Mouse (Mus musculus): ENCODE measurements around the gene Sec14l3. TPM values are rescaled to one million over a fixed set of nuclear protein-coding genes. Genes with fewer than 3 reads are reported as not detected.
"Not testable (repeated sequence)": the region's sequence is repeated elsewhere in the genome, so short reads cannot be mapped to it uniquely, and the experiment has no call there.

The Sec14l3 gene
- polyA plus RNA-seq, 1 experiment from 2014 or later: not detected

DNA sequence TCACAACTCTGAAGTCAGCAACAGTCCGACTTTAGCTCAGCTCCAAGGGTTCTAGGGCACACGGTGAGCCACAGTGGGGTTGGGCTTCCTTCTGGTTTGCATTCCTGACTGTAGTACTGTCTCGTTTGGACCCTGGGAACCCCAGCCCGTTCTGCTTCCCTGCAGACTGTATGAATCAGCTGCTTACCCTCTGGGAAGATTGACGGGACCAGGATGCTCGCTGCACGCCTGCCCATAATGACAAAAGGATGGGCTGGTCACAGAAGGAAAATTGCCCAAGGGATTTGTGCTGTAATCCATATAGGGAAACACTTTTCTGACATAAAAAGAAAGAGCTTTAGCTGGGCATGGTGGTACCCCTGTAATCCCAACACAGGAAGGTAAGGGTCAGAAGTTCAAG lies 34.2 kb downstream of the Sec14l3 start:
- WGBS: 70% methylated on average over 7 of the region's 7 CpGs
- ATAC-seq (replicated peaks; ENCODE audit: insufficient number of reproducible peaks, low FRiP score, low TSS enrichment, low read depth) (no peak), DNase-seq (ENCODE audit: low spot score) (no peak)
- Histone ChIP-seq H3K4me2 (ENCODE audit: low read depth, low read length) (no peak overlapping the region), H3K9ac (replicated peaks; ENCODE audit: low read length) (no peak overlapping the region), H3K4me1 (ENCODE audit: control insufficient read depth, insufficient read depth, low read length) (peaks cover 4% of the 10 kb centered on the region), H3K36me3 (replicated peaks; ENCODE audit: control insufficient read depth, insufficient read depth, low read depth, low read length) (no peaks in the 10 kb centered on the region), H3K27ac (replicated peaks; ENCODE audit: low read depth, low read length) (no peak overlapping the region), H3K9me3 (replicated peaks; ENCODE audit: control insufficient read depth, low read length) (no peaks in the 10 kb centered on the region), H3K27me3 (ENCODE audit: control insufficient read depth, insufficient read depth, low read length) (no peaks in the 10 kb centered on the region), H3K4me3 (ENCODE audit: low read depth, low read length) (no peak overlapping the region)

DNA sequence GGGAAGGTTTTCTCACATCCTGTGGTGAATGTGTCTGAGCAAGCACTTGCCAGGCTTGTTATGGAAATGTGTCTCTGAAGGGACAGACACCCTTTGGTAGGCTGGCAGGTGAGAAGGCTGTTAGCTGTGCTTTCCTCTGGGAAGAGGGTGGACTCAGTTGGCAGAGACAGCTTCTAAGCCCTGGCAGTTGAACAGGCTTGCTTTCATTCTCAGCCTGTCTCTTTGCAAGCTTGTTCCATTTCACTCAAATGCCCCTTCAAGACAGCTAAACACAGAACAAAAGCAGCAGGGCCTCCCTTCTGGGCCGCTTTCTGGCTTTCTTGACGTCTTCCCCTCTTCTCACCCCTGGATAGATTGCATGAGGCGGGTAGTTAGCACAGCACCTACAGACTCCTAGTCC lies 34.8 kb downstream of the Sec14l3 start:
- no peak overlapping the region for H3K27ac ChIP-seq (replicated peaks; ENCODE audit: low read depth, low read length)
- no peak overlapping the region for H3K4me2 ChIP-seq (ENCODE audit: low read depth, low read length)
- H3K4me3 ChIP-seq (ENCODE audit: low read depth, low read length): no peak overlapping the region
- 88% methylated on average over 3 of the region's 3 CpGs for WGBS
- no peaks in the 10 kb centered on the region for H3K36me3 ChIP-seq (replicated peaks; ENCODE audit: control insufficient read depth, insufficient read depth, low read depth, low read length)
- DNase-seq (ENCODE audit: low spot score): no peak
- H3K4me1 ChIP-seq (ENCODE audit: control insufficient read depth, insufficient read depth, low read length): peaks cover 4% of the 10 kb centered on the region
- no peak for ATAC-seq (replicated peaks; ENCODE audit: insufficient number of reproducible peaks, low FRiP score, low TSS enrichment, low read depth)
- no peaks in the 10 kb centered on the region for H3K27me3 ChIP-seq (ENCODE audit: control insufficient read depth, insufficient read depth, low read length)
- H3K9ac ChIP-seq (replicated peaks; ENCODE audit: low read length): no peak overlapping the region
- H3K9me3 ChIP-seq (replicated peaks; ENCODE audit: control insufficient read depth, low read length): no peaks in the 10 kb centered on the region

DNA sequence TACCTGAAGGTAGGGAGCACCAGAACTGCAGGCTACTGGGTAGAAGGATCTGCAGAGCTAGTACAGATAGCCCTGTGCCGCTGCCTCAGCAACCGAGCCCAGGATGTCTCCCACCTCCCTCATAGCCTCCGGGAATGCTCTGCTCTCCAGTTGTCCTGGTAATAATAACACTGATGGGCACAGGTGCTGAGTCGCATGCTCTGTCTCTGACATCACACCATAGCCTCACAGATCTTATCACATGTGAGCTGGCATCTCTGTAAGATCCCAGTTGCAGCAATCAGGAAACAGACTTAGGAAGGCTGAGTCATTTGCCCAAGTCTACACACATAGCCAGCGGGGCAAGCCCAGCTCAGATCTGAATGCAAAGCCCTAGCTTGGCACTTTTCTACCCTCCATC lies 37.2 kb downstream of the Sec14l3 start:
- Histone ChIP-seq H3K9me3 (replicated peaks; ENCODE audit: control insufficient read depth, low read length) (no peaks in the 10 kb centered on the region), H3K4me2 (ENCODE audit: low read depth, low read length) (no peak overlapping the region), H3K27ac (replicated peaks; ENCODE audit: low read depth, low read length) (no peak overlapping the region), H3K27me3 (ENCODE audit: control insufficient read depth, insufficient read depth, low read length) (no peaks in the 10 kb centered on the region), H3K4me3 (ENCODE audit: low read depth, low read length) (no peak overlapping the region), H3K9ac (replicated peaks; ENCODE audit: low read length) (no peak overlapping the region), H3K4me1 (ENCODE audit: control insufficient read depth, insufficient read depth, low read length) (peaks cover 4% of the 10 kb centered on the region; the same call in 1 of the 2 replicates), H3K36me3 (replicated peaks; ENCODE audit: control insufficient read depth, insufficient read depth, low read depth, low read length) (no peaks in the 10 kb centered on the region)
- ATAC-seq (replicated peaks; ENCODE audit: insufficient number of reproducible peaks, low FRiP score, low TSS enrichment, low read depth) (no peak), DNase-seq (ENCODE audit: low spot score) (no peak)
- 83% methylated on average over 5 of the region's 5 CpGs for WGBS

DNA sequence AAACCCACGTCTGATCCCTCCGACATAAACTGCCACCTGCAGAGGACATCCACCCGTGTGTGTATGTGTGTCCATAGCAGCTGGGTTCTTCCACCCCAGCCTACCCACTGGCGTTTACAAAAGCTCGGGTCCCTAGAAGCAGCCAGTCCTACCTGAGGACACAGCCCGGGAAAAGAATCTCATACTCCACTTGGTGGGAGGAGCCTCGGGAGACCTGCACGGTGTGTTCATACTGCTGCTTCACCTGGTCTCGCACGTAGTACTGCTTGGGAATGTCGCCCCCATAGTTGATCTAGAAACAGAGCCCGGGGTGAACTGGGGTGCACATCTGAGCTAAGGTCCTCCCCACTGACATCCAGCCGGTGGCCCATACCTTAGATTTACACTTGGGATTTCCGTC lies 38.9 kb downstream of the Sec14l3 start:
- 83% methylated on average over 14 of the region's 14 CpGs for WGBS

DNA sequence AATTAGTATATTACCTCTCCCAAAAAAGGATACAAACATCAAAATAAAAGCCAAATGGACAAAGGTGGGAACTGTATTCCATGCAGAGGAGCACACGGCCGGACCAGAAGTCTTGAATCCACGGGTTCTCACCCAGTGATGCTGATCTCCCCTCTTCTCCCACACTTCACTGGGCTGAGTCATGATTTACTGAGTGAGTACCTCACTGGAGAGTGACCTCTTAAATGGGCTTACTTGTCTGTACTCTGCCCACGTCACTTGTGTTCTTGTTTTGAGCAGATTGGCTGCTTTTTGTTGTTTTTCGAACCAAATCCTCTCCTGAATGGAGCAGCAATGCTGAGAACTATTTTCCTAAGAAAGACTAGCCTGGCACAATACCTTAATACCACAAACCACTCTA lies 40.3 kb downstream of the Sec14l3 start:
- H3K4me3 ChIP-seq (ENCODE audit: low read depth, low read length): no peak overlapping the region
- no peak overlapping the region for H3K4me2 ChIP-seq (ENCODE audit: low read depth, low read length)
- no peaks in the 10 kb centered on the region for H3K9me3 ChIP-seq (replicated peaks; ENCODE audit: control insufficient read depth, low read length)
- no peak for ATAC-seq (replicated peaks; ENCODE audit: insufficient number of reproducible peaks, low FRiP score, low TSS enrichment, low read depth)
- no peak for DNase-seq (ENCODE audit: low spot score)
- no peaks in the 10 kb centered on the region for H3K4me1 ChIP-seq (ENCODE audit: control insufficient read depth, insufficient read depth, low read length)
- H3K9ac ChIP-seq (replicated peaks; ENCODE audit: low read length): no peak overlapping the region
- no peak overlapping the region for H3K27ac ChIP-seq (replicated peaks; ENCODE audit: low read depth, low read length)
- 87% methylated on average over 5 of the region's 5 CpGs for WGBS
- no peaks in the 10 kb centered on the region for H3K27me3 ChIP-seq (ENCODE audit: control insufficient read depth, insufficient read depth, low read length)
- no peaks in the 10 kb centered on the region for H3K36me3 ChIP-seq (replicated peaks; ENCODE audit: control insufficient read depth, insufficient read depth, low read depth, low read length)

More for the DNA sequence above, 38.9 kb downstream of the Sec14l3 start:
- no peak for DNase-seq (ENCODE audit: low spot score)
- Histone ChIP-seq H3K9me3 (replicated peaks; ENCODE audit: control insufficient read depth, low read length) (no peaks in the 10 kb centered on the region), H3K36me3 (replicated peaks; ENCODE audit: control insufficient read depth, insufficient read depth, low read depth, low read length) (no peaks in the 10 kb centered on the region), H3K4me1 (ENCODE audit: control insufficient read depth, insufficient read depth, low read length) (no peaks in the 10 kb centered on the region), H3K27ac (replicated peaks; ENCODE audit: low read depth, low read length) (no peak overlapping the region), H3K4me2 (ENCODE audit: low read depth, low read length) (no peak overlapping the region), H3K4me3 (ENCODE audit: low read depth, low read length) (no peak overlapping the region), H3K9ac (replicated peaks; ENCODE audit: low read length) (no peak overlapping the region), H3K27me3 (ENCODE audit: control insufficient read depth, insufficient read depth, low read length) (no peaks in the 10 kb centered on the region)
- no peak for ATAC-seq (replicated peaks; ENCODE audit: insufficient number of reproducible peaks, low FRiP score, low TSS enrichment, low read depth)

DNA sequence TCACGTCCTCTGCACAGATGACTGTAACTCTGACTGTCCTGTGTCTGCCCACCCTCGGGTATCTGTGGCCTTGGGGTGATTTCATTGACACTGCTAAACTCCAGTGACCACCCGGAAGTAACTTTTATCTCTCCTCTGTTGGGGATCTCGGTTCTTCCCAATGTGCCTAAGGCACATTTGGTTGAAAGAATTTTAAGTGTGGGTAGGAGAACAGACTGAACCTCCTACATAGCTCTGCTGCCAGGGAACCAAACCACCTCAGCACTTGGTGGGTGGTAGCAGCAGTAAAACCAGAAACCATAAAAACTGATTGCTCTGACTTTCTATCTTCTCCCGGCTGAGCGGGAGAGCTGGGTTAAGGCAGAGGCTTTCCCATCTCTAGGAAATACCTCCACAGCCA lies 40.8 kb downstream of the Sec14l3 start:
- Histone ChIP-seq H3K4me2 (ENCODE audit: low read depth, low read length) (no peak overlapping the region), H3K9me3 (replicated peaks; ENCODE audit: control insufficient read depth, low read length) (no peaks in the 10 kb centered on the region), H3K4me3 (ENCODE audit: low read depth, low read length) (no peak overlapping the region), H3K36me3 (replicated peaks; ENCODE audit: control insufficient read depth, insufficient read depth, low read depth, low read length) (no peaks in the 10 kb centered on the region), H3K27ac (replicated peaks; ENCODE audit: low read depth, low read length) (no peak overlapping the region), H3K4me1 (ENCODE audit: control insufficient read depth, insufficient read depth, low read length) (no peaks in the 10 kb centered on the region), H3K9ac (replicated peaks; ENCODE audit: low read length) (no peak overlapping the region), H3K27me3 (ENCODE audit: control insufficient read depth, insufficient read depth, low read length) (no peaks in the 10 kb centered on the region)
- ATAC-seq (replicated peaks; ENCODE audit: insufficient number of reproducible peaks, low FRiP score, low TSS enrichment, low read depth) (no peak), DNase-seq (ENCODE audit: low spot score) (no peak)
- WGBS: 69% methylated on average over 6 of the region's 6 CpGs

DNA sequence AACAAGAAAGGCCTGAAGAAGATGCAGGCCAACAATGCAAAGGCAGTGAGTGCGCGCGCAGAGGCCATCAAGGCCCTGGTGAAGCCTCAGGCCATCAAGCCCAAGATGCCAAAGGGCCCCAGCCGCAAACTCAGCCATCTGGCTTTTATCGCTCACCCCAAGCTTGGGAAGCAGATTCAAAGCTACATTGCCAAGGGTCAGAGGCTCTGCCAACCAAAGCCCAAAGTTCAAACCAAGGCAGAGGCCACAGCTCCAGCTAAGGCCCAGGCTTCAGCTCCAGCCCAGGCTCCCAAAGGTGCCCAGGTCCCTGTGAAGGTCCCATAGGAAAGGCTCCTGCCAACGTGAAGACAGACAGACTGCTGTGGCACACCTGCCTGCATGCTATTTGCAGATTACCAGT lies 43.3 kb downstream of the Sec14l3 start:
- not testable (repeated sequence) for H3K4me3 ChIP-seq (ENCODE audit: low read depth, low read length); H3K27ac ChIP-seq (replicated peaks; ENCODE audit: low read depth, low read length); H3K4me2 ChIP-seq (ENCODE audit: low read depth, low read length); H3K36me3 ChIP-seq (replicated peaks; ENCODE audit: control insufficient read depth, insufficient read depth, low read depth, low read length); H3K4me1 ChIP-seq (ENCODE audit: control insufficient read depth, insufficient read depth, low read length); H3K9ac ChIP-seq (replicated peaks; ENCODE audit: low read length); H3K27me3 ChIP-seq (ENCODE audit: control insufficient read depth, insufficient read depth, low read length); ATAC-seq (replicated peaks; ENCODE audit: insufficient number of reproducible peaks, low FRiP score, low TSS enrichment, low read depth); H3K9me3 ChIP-seq (replicated peaks; ENCODE audit: control insufficient read depth, low read length); DNase-seq (ENCODE audit: low spot score)
- WGBS: 80% methylated on average over 6 of the region's 6 CpGs

DNA sequence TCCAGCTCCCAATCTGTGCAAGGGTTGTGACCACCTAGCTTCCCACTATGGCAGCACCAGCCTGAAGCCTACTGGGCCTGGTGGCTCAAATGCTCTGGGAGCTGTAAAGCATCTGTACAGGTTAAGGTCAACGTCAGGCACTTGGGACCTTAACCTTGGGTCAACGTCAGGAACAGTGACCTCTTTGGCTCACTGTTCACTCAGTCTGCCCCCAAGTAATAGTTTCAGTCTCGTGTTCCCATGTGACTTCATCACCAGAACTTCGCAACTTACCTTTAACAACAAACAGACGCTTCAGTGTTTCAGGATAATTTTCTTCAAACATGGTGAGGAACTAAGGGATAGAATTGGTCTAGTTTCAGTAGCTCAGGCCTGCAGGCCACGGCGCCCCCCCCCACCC lies 44.0 kb downstream of the Sec14l3 start:
- no peaks in the 10 kb centered on the region for H3K27me3 ChIP-seq (ENCODE audit: control insufficient read depth, insufficient read depth, low read length)
- H3K9me3 ChIP-seq (replicated peaks; ENCODE audit: control insufficient read depth, low read length): no peaks in the 10 kb centered on the region
- H3K4me3 ChIP-seq (ENCODE audit: low read depth, low read length): no peak overlapping the region
- no peaks in the 10 kb centered on the region for H3K4me1 ChIP-seq (ENCODE audit: control insufficient read depth, insufficient read depth, low read length)
- no peak for DNase-seq (ENCODE audit: low spot score)
- no peak for ATAC-seq (replicated peaks; ENCODE audit: insufficient number of reproducible peaks, low FRiP score, low TSS enrichment, low read depth)
- no peaks in the 10 kb centered on the region for H3K36me3 ChIP-seq (replicated peaks; ENCODE audit: control insufficient read depth, insufficient read depth, low read depth, low read length)
- no peak overlapping the region for H3K27ac ChIP-seq (replicated peaks; ENCODE audit: low read depth, low read length)
- 65% methylated on average over 7 of the region's 7 CpGs for whole genome bisulfite sequencing
- no peak overlapping the region for H3K4me2 ChIP-seq (ENCODE audit: low read depth, low read length)
- no peak overlapping the region for H3K9ac ChIP-seq (replicated peaks; ENCODE audit: low read length)

All from embryonic facial prominence, embryonic 11.5 days (tissue).